Mouse (Mus musculus) liver, postnatal 0 days (tissue): ENCODE results near the gene Tnip3. TPM values are rescaled to one million over a fixed set of nuclear protein-coding genes. Genes with fewer than 3 reads are reported as not detected.
A peak's percentile ranks its signal among the peaks of the same experiment; 100 is the strongest.

Source experiments
- ATAC-seq: fragments of 200-750 bp; cut with Nextera tagmentation; 2 replicates; pipeline ENCODE4 v1.8.0; 2017; ENCODE audit warnings: mild to moderate bottlenecking, moderate library complexity
- DNase-seq: peaks from one replicate; pipeline ENCODE4 v3.0.0-alpha.2; 2016
- H3K27ac ChIP-seq: fragments of 300-500 bp; sonication (generic); 2 replicates; pipeline ENCODE4 v1.5.1; 2014; ENCODE audit warnings: antibody characterized with exemption, moderate library complexity, mild to moderate bottlenecking, low read depth
- H3K27me3 ChIP-seq: fragments of 300-500 bp; sonication (generic); 2 replicates; pipeline ENCODE4 v1.6.1; 2014; ENCODE audit warnings: low read length, control low read depth, mixed read lengths; ENCODE audit not compliant: insufficient read depth
- H3K36me3 ChIP-seq: fragments of 300-500 bp; sonication (generic); replicated peaks from 2 replicates; pipeline ENCODE4 v1.6.1; 2014; ENCODE audit warnings: mild to moderate bottlenecking, control low read depth, low read length, moderate library complexity, mixed read lengths; ENCODE audit not compliant: insufficient read depth
- H3K4me1 ChIP-seq: fragments of 300-500 bp; sonication (generic); 2 replicates; pipeline ENCODE4 v1.6.1; 2014; ENCODE audit warnings: antibody characterized with exemption, mild to moderate bottlenecking, control low read depth; ENCODE audit not compliant: insufficient read depth
- H3K4me2 ChIP-seq: fragments of 300-500 bp; sonication (generic); 2 replicates; pipeline ENCODE4 v1.6.1; 2014; ENCODE audit warnings: low read depth, mild to moderate bottlenecking, low read length, moderate library complexity, mixed read lengths
- H3K4me3 ChIP-seq: fragments of 300-500 bp; sonication (generic); 2 replicates; pipeline ENCODE4 v1.5.1; 2014; ENCODE audit warnings: low read depth, low read length
- H3K9ac ChIP-seq: fragments of 300-500 bp; sonication (generic); replicated peaks from 2 replicates; pipeline ENCODE4 v1.6.1; 2014; ENCODE audit warnings: mild to moderate bottlenecking, moderate library complexity
- H3K9me3 ChIP-seq: fragments of 300-500 bp; sonication (generic); 2 replicates; pipeline ENCODE4 v1.6.1; 2016; ENCODE audit warnings: mild to moderate bottlenecking, control low read depth, low read length, mixed read lengths
- CTCF ChIP-seq: sonication (generic); IDR thresholded peaks from 2 replicates; pipeline ENCODE4 v1.5.1; 2016; ENCODE audit warnings: antibody characterized with exemption, low read depth
- EP300 ChIP-seq: IDR thresholded peaks from 2 replicates; pipeline ENCODE4 v1.6.1; 2016; ENCODE audit warnings: antibody characterized with exemption, low read depth, mild to moderate bottlenecking
- WGBS: fragments of 180-500 bp; shearing (Covaris S2); extraction: QIAGEN DNeasy Blood & Tissue Kit; methylation state at CpG from one replicate; pipeline ENCODE4 v1.1.7; 2014; ENCODE audit not compliant: insufficient replicate concordance; 5-methylcytosine and 5-hydroxymethylcytosine counted together
- polyA plus RNA-seq: library from polyadenylated mRNA; unstranded; fragments of >200 nt; fragmentation: Nextera tagmentation; extraction: Ambion mirVana; gene quantifications from 2 replicates; pipeline ENCODE4 v1.2.1, GENCODE M21; 2015

Gene Tnip3
- polyA plus RNA-seq, 1 experiment from 2014 or later, result 0.06 TPM

DNA sequence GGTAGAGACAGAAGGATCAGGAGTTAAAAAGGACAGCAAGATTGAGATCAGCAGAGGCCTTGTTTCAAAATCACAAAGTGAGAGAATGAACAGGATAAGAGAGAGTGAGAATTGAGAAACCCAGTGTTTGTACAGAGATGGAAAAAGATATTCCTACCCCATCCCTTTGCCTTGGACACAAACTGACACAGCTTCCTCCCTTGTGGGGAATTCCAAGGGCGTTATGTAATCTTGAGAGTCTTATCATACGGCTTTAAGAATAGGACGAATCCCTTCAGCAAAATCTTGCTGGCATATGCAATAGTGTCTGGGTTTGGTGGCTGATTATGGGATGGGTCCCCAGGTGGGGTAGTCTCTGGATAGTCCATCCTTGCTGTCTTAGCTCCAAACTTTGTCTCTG, 16.0 kb downstream of the Tnip3 start:
- no peak for TF ChIP-seq EP300
- TF ChIP-seq CTCF, result no peak

DNA sequence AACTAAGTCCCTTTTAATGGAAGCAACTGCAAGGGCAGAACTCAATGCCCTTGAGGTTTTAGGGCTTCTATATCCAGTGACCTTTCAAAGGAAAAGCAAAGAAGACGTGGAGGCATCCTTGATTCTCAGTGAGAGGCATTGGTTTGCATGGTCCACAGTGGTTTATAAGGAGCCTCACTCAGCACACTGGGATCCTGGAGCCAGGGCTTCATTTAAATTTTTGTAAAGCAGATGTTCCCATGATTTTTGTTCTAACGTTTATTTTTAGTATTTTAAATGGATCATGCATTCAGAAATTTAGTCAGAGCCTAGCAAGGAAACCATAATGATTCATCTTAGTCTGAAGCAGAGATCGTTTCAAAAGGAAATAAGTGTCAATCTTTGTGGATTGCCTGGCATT, 17.3 kb downstream of the Tnip3 start:
- Histone ChIP-seq H3K9ac (no peak overlapping the region), H3K27ac (no peak overlapping the region), H3K4me1 (no peaks in the 10 kb centered on the region), H3K4me2 (no peak overlapping the region), H3K36me3 (no peaks in the 10 kb centered on the region), H3K27me3 (no peaks in the 10 kb centered on the region), H3K9me3 (no peaks in the 10 kb centered on the region), H3K4me3 (no peak overlapping the region)
- WGBS, result 47% methylated on average over 3 of the region's 3 CpGs
- ATAC-seq, result no peak
- TF ChIP-seq CTCF (no peak), EP300 (no peak)
- DNase-seq, result no peak

More for the DNA sequence above, 16.0 kb downstream of the Tnip3 start:
- 67% methylated on average over 3 of the region's 3 CpGs for WGBS
- H3K4me2 ChIP-seq, result no peak overlapping the region
- no peak overlapping the region for H3K4me3 ChIP-seq
- no peak for ATAC-seq
- no peaks in the 10 kb centered on the region for H3K4me1 ChIP-seq
- no peaks in the 10 kb centered on the region for H3K9me3 ChIP-seq
- no peak overlapping the region for H3K9ac ChIP-seq
- no peaks in the 10 kb centered on the region for H3K36me3 ChIP-seq
- no peaks in the 10 kb centered on the region for H3K27me3 ChIP-seq
- DNase-seq, result no peak
- no peak overlapping the region for H3K27ac ChIP-seq

DNA sequence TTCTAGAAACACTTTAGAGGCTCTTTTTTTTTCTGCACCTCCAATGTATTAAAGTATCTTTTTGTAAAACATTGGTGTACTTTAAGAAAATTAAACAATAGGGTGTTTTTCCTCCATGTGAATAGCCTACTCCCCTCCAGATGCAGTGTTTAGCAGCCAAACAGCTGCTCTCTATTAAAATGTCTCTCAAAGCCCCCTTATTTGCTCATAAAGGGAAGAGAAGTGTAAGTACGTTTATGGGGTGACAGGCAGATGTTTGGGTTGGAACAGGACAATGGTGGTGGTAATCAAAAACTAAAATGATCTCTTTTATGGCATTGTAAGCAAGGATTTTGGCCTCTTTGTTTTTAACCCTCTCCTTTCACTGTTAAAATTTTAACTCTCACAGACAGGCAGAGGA, 17.8 kb downstream of the Tnip3 start:
- no peak for DNase-seq
- H3K4me2 ChIP-seq, result no peak overlapping the region
- no peaks in the 10 kb centered on the region for H3K9me3 ChIP-seq
- WGBS, result 63% methylated on average over 1 of the region's 1 CpGs
- H3K27me3 ChIP-seq, result no peaks in the 10 kb centered on the region
- no peak for TF ChIP-seq CTCF
- no peak for TF ChIP-seq EP300
- no peaks in the 10 kb centered on the region for H3K4me1 ChIP-seq
- no peak overlapping the region for H3K27ac ChIP-seq
- no peaks in the 10 kb centered on the region for H3K36me3 ChIP-seq
- H3K9ac ChIP-seq, result no peak overlapping the region
- no peak for ATAC-seq
- no peak overlapping the region for H3K4me3 ChIP-seq

DNA sequence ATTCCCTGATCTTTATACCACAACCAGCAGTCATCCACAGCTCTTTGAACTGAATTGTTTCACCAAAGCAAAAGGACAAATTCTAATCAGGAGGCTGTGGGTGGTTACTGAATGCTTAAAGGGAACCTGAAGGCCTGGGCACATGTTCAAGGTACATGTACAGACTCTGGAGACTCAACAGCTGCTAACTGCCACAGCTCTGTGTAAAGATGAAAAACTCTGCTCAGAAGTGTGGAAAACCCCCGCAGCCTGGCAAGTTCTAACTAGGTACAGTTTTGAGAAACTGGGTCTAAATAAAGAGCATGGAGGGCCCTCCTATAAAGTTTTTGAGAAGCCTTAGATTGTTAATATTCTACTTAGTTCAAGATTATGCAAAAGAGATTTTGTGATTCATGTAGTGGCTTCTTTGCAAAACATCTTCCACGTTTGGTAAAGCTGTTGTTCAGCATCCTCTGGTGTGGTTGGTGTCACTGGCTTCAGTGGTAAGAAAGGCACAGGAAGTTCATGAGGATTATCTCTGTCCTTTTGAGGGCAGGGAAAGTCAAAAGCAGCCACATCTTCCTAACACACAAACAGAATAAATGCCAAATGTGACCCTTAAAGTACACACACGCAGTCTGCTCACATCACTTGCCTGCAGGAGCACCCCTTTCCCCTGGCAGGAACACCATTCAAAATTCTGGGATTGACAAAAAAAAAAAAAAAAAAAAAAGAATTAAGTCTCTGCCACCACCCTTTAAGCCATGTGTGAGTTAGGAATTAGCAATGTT, 39.0 kb downstream of the Tnip3 start:
- H3K4me2 ChIP-seq, result no peak overlapping the region
- DNase-seq (no peak), ATAC-seq (no peak)
- no peak overlapping the region for H3K27ac ChIP-seq
- no peak overlapping the region for H3K9ac ChIP-seq
- H3K9me3 ChIP-seq, result no peaks in the 10 kb centered on the region
- TF ChIP-seq CTCF (no peak), EP300 (no peak)
- H3K4me1 ChIP-seq, result no peaks in the 10 kb centered on the region
- no peaks in the 10 kb centered on the region for H3K27me3 ChIP-seq
- H3K4me3 ChIP-seq, result no peak overlapping the region
- H3K36me3 ChIP-seq, result no peaks in the 10 kb centered on the region
- WGBS, result 45% methylated on average over 3 of the region's 3 CpGs

DNA sequence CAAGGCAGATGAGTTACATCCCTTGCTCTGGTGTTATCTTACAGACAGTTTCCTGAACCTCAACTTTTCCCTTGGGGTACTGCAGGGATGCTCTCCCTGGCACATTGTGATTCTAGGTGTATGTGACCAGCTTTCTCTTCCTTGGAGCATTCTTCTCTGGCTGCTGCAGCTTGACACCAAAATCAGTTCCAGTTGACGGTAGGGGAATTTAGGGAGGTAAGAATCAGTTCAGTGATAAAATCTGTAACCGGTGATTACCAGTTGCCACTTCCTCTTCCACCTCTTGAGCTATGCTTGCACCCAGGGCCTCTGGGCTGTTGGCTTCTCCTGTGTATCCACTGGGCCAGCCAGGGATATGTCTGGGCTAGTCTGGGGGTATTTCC, 39.5 kb downstream of the Tnip3 start:
- H3K4me2 ChIP-seq, result no peak overlapping the region
- no peaks in the 10 kb centered on the region for H3K9me3 ChIP-seq
- WGBS, result 21% methylated on average over 2 of the region's 2 CpGs
- H3K27ac ChIP-seq, result no peak overlapping the region
- H3K27me3 ChIP-seq, result no peaks in the 10 kb centered on the region
- TF ChIP-seq CTCF (no peak), EP300 (no peak)
- H3K36me3 ChIP-seq, result no peaks in the 10 kb centered on the region
- no peaks in the 10 kb centered on the region for H3K4me1 ChIP-seq
- H3K4me3 ChIP-seq, result no peak overlapping the region
- H3K9ac ChIP-seq, result no peak overlapping the region
- DNase-seq (no peak), ATAC-seq (no peak)

DNA sequence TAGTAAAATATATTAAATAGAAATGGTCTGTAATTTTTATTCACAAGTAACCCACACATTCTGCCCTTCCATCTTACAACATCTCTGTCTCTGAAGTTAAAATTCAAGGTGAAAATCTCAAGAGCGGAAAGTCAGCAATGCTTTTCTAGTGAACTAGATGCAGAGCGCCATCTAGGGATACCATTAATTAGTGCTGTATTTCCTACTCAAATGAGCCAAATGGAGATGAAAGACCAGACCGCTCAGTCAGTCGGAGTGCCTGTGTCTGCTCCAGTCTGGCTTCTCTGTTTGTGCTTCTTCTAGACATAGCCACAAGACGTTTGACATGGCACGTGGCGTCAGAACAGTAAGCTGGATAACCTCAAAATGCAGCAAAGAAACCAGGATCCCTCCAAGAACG, 44.6 kb downstream of the Tnip3 start:
- 29% methylated on average over 8 of the region's 8 CpGs for WGBS
- Histone ChIP-seq H3K9ac (no peak overlapping the region), H3K27ac (no peak overlapping the region), H3K4me2 (no peak overlapping the region), H3K4me3 (no peak overlapping the region), H3K36me3 (no peaks in the 10 kb centered on the region), H3K4me1 (no peaks in the 10 kb centered on the region), H3K27me3 (no peaks in the 10 kb centered on the region), H3K9me3 (no peaks in the 10 kb centered on the region)
- ATAC-seq (no peak), DNase-seq (no peak)
- peak; percentile 60 for TF ChIP-seq CTCF
- no peak for TF ChIP-seq EP300
